Mouse (Mus musculus): ENCODE results near the gene Mllt6. TPM values are rescaled to one million over a fixed set of nuclear protein-coding genes. Genes with fewer than 3 reads are reported as not detected.
"Not testable (repeated sequence)": the region's sequence is repeated elsewhere in the genome, so short reads cannot be mapped to it uniquely, and the experiment has no call there.

The Mllt6 gene
- polyA plus RNA-seq, 1 experiment from 2014 or later, result 5.5 TPM

DNA sequence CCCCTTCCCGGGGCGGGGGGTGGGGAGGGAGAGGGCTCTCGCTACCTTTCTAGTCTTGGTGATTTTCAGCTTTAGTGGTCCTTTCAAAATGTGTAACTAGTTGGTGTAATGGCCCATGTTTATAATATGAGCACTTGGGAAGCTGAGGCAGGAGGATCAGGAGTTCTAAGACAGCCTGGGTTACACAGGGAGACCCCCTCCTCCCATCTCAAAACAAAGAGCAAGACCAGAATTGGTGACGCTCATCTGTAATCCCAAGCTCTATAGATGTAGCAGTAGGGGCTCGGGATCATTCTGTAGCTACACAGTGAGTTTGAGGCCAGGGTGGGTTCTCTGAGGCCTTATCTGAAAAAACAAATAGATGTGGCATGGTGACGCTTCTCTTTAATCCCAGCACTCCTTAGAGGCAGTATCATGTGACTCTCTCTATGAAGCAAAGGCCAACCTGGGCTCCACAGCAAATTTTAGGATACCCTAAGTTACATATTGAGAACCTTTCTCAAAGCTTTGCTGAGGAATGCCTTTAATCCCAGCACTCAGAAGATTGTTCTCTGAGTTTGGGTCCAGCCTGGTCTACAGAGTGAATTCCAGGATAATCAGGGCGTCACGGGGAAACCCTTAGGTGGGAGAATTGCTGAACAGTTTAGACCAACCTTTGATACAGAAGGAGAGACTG is 19.7 kb upstream of the Mllt6 start:
- Histone ChIP-seq H3K4me1 (ENCODE audit: insufficient read depth, low read length) (no peaks in the 10 kb centered on the region), H3K36me3 (ENCODE audit: insufficient read depth, low read length) (no peaks in the 10 kb centered on the region), H3K27ac (ENCODE audit: low read length) (no peak overlapping the region), H3K9me3 (ENCODE audit: low read length) (no peaks in the 10 kb centered on the region), H3K9ac (replicated peaks; ENCODE audit: low read length) (no peak overlapping the region), H3K27me3 (ENCODE audit: insufficient read depth, low read length) (no peaks in the 10 kb centered on the region), H3K4me3 (ENCODE audit: low read length) (no peak overlapping the region), H3K4me2 (replicated peaks; ENCODE audit: low read depth, low read length) (no peak overlapping the region)
- 78% methylated on average over 8 of the region's 8 CpGs for WGBS
- ATAC-seq (ENCODE audit: low FRiP score, low TSS enrichment), result no peak

DNA sequence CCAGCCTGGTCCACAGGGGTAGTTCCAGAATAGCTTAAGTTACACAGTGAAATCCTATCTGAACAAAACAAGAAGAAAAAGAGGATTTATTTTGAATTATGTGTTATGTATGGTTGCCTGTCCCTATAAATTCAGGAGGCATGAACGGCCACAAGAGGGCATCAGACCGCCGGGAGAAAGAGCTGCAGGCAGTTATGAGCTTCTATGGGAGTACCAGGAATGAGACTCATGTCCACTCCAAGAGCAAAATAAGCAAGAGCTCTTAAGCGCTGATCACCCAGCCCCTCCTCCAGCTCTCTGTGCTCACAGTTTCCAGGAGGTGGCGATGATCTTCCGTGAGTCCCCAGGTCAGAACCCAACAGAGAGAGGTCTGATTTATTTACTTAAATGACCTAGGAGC is 18.4 kb upstream of the Mllt6 start:
- H3K4me2 ChIP-seq (replicated peaks; ENCODE audit: low read depth, low read length), result no peak overlapping the region
- H3K9ac ChIP-seq (replicated peaks; ENCODE audit: low read length), result no peak overlapping the region
- H3K9me3 ChIP-seq (ENCODE audit: low read length), result no peaks in the 10 kb centered on the region
- no peaks in the 10 kb centered on the region for H3K4me1 ChIP-seq (ENCODE audit: insufficient read depth, low read length)
- no peaks in the 10 kb centered on the region for H3K36me3 ChIP-seq (ENCODE audit: insufficient read depth, low read length)
- no peaks in the 10 kb centered on the region for H3K27me3 ChIP-seq (ENCODE audit: insufficient read depth, low read length)
- H3K27ac ChIP-seq (ENCODE audit: low read length), result no peak overlapping the region
- no peak overlapping the region for H3K4me3 ChIP-seq (ENCODE audit: low read length)
- ATAC-seq (ENCODE audit: low FRiP score, low TSS enrichment), result no peak
- 7% methylated on average over 6 of the region's 6 CpGs for WGBS

DNA sequence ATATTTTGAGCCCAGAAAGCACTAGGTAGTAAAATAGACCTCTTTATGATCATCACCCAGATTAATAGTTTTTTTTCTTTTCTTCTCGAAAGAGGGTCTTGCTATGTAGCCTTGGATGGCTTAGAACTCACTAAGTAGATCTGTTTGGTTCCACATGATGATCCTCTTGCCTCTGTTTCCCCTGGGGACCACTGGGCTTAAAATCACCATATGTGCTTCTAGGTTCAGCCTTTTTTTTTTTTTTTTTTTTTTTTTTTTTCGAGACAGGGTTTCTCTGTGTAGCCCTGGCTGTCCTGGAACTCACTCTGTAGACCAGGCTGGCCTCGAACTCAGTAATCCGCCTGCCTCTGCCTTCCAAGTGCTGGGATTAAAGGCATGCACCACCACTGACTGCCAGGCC is 14.7 kb upstream of the Mllt6 start:
- not testable (repeated sequence) for H3K9ac ChIP-seq (replicated peaks; ENCODE audit: low read length); H3K4me3 ChIP-seq (ENCODE audit: low read length); ATAC-seq (ENCODE audit: low FRiP score, low TSS enrichment); H3K36me3 ChIP-seq (ENCODE audit: insufficient read depth, low read length); H3K27ac ChIP-seq (ENCODE audit: low read length); H3K9me3 ChIP-seq (ENCODE audit: low read length); H3K4me2 ChIP-seq (replicated peaks; ENCODE audit: low read depth, low read length); H3K27me3 ChIP-seq (ENCODE audit: insufficient read depth, low read length); H3K4me1 ChIP-seq (ENCODE audit: insufficient read depth, low read length)
- WGBS, result 84% methylated on average over 4 of the region's 4 CpGs

DNA sequence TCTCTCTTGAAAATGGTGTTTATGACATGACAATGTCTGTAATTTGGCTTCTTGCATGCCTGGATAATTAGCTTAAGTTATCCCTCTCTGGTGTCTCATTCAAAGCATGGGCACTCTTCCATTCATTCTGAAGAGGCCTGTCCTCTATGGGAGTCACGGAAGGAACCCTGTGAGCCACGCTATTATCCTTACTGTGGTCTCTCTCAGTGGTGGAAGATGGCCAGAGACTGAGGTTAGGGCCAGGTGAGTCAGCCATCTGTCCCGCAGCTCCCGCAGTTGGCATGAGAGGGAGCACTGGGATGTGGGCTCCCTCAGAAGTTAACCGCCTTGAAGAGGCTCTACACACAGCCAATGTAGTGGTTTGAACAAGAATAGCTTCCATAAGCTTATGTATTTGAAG is 12.9 kb upstream of the Mllt6 start:
- no peak overlapping the region for H3K4me3 ChIP-seq (ENCODE audit: low read length)
- no peak overlapping the region for H3K27ac ChIP-seq (ENCODE audit: low read length)
- no peaks in the 10 kb centered on the region for H3K27me3 ChIP-seq (ENCODE audit: insufficient read depth, low read length)
- H3K9me3 ChIP-seq (ENCODE audit: low read length), result no peaks in the 10 kb centered on the region
- no peaks in the 10 kb centered on the region for H3K4me1 ChIP-seq (ENCODE audit: insufficient read depth, low read length)
- no peaks in the 10 kb centered on the region for H3K36me3 ChIP-seq (ENCODE audit: insufficient read depth, low read length)
- H3K4me2 ChIP-seq (replicated peaks; ENCODE audit: low read depth, low read length), result no peak overlapping the region
- H3K9ac ChIP-seq (replicated peaks; ENCODE audit: low read length), result no peak overlapping the region
- 59% methylated on average over 5 of the region's 5 CpGs for whole genome bisulfite sequencing
- no peak for ATAC-seq (ENCODE audit: low FRiP score, low TSS enrichment)

DNA sequence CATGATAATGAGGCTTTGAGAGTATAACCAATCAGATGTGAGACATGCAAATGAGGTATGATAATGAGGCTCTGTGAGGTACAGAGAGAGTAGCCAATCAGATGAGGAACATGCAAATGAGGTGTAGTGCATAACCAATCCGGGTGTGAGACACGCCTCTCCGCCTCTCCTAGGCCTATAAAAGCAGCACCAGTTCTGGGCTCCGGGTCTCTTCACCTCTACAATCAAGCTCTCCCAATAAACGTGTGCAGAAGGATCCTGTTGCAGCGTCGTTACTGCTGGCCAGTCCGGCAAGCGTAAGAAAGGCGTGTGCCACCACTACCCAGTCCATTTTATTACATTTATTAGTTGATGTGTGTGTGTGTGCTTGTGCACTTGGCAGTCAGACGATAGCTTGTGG is 9.8 kb upstream of the Mllt6 start:
- not testable (repeated sequence) for H3K9ac ChIP-seq (replicated peaks; ENCODE audit: low read length); H3K27ac ChIP-seq (ENCODE audit: low read length); H3K36me3 ChIP-seq (ENCODE audit: insufficient read depth, low read length); H3K9me3 ChIP-seq (ENCODE audit: low read length); H3K4me1 ChIP-seq (ENCODE audit: insufficient read depth, low read length); H3K27me3 ChIP-seq (ENCODE audit: insufficient read depth, low read length); ATAC-seq (ENCODE audit: low FRiP score, low TSS enrichment); H3K4me3 ChIP-seq (ENCODE audit: low read length); H3K4me2 ChIP-seq (replicated peaks; ENCODE audit: low read depth, low read length)
- WGBS, result 86% methylated on average over 11 of the region's 11 CpGs

DNA sequence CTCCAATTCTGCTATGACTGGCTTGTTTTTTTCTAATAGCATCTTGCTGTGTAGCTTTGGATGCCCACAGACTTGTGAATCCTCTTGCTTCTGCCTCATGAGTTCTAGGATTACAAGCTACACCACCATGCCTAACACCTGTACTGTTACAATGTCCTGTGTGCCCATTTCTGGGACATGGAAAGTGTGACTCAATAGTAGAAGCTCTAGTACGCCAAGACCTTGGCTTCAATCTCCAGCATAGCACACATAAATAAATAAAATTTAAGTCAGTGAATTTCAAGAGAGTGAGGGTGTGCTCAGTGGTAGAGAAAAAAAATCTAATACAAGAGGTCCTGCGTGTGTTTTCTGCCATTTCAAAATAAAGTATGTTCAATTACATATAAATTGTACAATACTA is 9.0 kb upstream of the Mllt6 start:
- WGBS, result 91% methylated on average over 2 of the region's 2 CpGs
- no peak for ATAC-seq (ENCODE audit: low FRiP score, low TSS enrichment)
- no peak overlapping the region for H3K4me2 ChIP-seq (replicated peaks; ENCODE audit: low read depth, low read length)
- no peak overlapping the region for H3K4me3 ChIP-seq (ENCODE audit: low read length)
- H3K36me3 ChIP-seq (ENCODE audit: insufficient read depth, low read length), result no peaks in the 10 kb centered on the region
- no peak overlapping the region for H3K9ac ChIP-seq (replicated peaks; ENCODE audit: low read length)
- H3K9me3 ChIP-seq (ENCODE audit: low read length), result no peaks in the 10 kb centered on the region
- no peak overlapping the region for H3K27ac ChIP-seq (ENCODE audit: low read length)
- H3K27me3 ChIP-seq (ENCODE audit: insufficient read depth, low read length), result no peaks in the 10 kb centered on the region
- H3K4me1 ChIP-seq (ENCODE audit: insufficient read depth, low read length), result peaks cover 15% of the 10 kb centered on the region

DNA sequence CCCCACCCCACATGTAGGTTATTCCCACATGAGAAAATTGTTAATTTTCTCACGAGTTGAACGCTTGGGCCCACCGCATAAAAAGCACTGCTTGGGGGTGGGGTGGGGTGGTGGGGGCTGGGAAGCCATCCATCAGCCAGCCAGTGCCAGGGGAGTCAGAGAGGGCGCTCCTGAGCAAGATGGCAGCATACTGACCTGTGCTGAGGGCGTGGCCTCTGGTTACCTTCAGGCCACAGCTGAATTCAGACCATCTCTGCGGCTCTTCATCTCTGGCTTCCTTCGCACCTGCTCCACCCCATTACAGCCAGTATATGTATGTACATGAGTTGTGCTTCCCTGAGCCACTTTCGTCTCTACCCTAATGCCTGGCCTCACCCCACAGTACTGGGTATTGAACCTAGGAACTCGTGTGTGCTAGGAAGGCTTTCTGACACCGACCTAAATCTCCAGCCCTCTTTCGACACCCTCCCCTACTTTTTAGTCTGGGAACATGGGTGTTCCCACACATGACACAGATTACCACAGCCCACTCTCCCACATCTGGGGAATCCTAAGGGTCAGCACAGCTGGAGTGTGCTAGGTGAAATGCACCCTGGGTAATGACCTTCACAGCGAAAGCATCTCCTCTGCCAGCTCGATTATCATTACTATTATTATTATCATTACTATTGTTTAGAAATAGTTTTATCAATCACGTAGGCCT is 6.8 kb upstream of the Mllt6 start:
- Histone ChIP-seq H3K4me2 (replicated peaks; ENCODE audit: low read depth, low read length) (no peak overlapping the region), H3K9me3 (ENCODE audit: low read length) (no peaks in the 10 kb centered on the region), H3K4me1 (ENCODE audit: insufficient read depth, low read length) (peaks cover 30% of the 10 kb centered on the region), H3K4me3 (ENCODE audit: low read length) (no peak overlapping the region), H3K27me3 (ENCODE audit: insufficient read depth, low read length) (no peaks in the 10 kb centered on the region), H3K9ac (replicated peaks; ENCODE audit: low read length) (no peak overlapping the region), H3K27ac (ENCODE audit: low read length) (no peak overlapping the region), H3K36me3 (ENCODE audit: insufficient read depth, low read length) (no peaks in the 10 kb centered on the region)
- WGBS, result 82% methylated on average over 14 of the region's 14 CpGs
- no peak for ATAC-seq (ENCODE audit: low FRiP score, low TSS enrichment)

DNA sequence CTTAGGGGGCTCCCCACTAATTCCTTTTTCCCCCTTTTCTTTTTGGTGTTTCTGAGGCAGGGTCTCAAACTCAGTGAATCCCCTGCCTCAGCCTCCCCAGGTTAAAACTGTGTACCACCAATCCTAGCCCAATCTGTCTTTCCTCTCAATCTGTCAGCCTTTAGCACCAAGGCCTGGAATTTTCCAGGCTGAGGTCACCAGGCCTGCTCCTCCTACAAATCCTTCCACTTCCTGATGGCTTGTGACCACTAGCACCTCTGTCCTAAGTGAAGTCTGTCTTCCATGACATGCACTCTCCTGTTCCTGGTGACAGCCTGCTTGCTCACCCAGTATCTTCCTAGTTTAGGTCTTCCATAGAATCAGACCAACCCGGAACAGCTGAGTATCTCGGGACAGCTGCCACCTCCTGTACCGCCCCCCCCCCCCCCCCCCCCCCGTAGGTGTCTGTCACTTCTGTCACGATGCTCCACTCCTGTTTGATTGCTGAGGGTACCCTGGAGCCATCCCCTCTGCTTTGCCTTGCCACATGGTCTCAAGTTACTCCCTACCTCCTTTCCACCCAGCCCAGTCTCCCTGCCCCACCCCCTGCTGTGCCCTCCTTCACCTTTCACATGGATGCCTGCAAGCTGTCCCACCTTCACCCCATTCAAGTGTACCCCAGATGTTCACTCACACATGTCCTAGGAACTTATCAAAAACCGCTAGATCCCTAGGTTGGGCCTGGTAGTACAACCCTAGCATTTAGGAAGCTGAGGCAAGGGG is 5.8 kb upstream of the Mllt6 start:
- Histone ChIP-seq H3K4me3 (ENCODE audit: low read length) (no peak overlapping the region), H3K27me3 (ENCODE audit: insufficient read depth, low read length) (no peaks in the 10 kb centered on the region; the same call in none of the 2 replicates), H3K36me3 (ENCODE audit: insufficient read depth, low read length) (no peaks in the 10 kb centered on the region), H3K27ac (ENCODE audit: low read length) (no peak overlapping the region), H3K9ac (replicated peaks; ENCODE audit: low read length) (no peak overlapping the region), H3K9me3 (ENCODE audit: low read length) (no peaks in the 10 kb centered on the region), H3K4me2 (replicated peaks; ENCODE audit: low read depth, low read length) (no peak overlapping the region), H3K4me1 (ENCODE audit: insufficient read depth, low read length) (peaks cover 39% of the 10 kb centered on the region)
- no peak for ATAC-seq (ENCODE audit: low FRiP score, low TSS enrichment)
- WGBS, result 38% methylated on average over 3 of the region's 6 CpGs

DNA sequence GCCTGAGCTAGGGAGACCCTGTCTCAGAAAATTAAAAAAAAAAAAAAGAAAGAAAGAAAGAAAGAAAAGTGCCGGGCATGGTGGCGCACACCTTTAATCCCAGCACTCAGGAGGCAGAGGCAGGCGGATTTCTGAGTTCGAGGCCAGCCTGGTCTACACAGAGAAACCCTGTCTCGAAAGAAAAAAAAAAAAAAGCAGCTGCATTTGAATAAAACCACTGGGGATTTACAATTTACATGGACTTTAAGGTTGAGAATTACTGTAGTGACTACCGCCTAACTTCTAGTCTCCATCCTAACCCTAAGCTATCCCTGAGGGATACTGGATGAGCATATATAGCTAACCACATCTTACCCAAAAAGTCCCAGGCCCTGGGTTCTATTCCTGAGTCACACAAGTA is 5.2 kb upstream of the Mllt6 start:
- ATAC-seq (ENCODE audit: low FRiP score, low TSS enrichment); H3K9me3 ChIP-seq (ENCODE audit: low read length); H3K9ac ChIP-seq (replicated peaks; ENCODE audit: low read length); H3K27me3 ChIP-seq (ENCODE audit: insufficient read depth, low read length); H3K4me2 ChIP-seq (replicated peaks; ENCODE audit: low read depth, low read length); H3K4me3 ChIP-seq (ENCODE audit: low read length); H3K36me3 ChIP-seq (ENCODE audit: insufficient read depth, low read length); H3K27ac ChIP-seq (ENCODE audit: low read length): not testable (repeated sequence)
- peaks cover 42% of the 10 kb centered on the region for H3K4me1 ChIP-seq (ENCODE audit: insufficient read depth, low read length)
- 91% methylated on average over 6 of the region's 6 CpGs for WGBS

Measured in kidney, embryonic 16.5 days (tissue).